Mouse (Mus musculus) myocyte (in vitro differentiated cells): ENCODE measurements at regions not wholly inside any gene's neighbourhood (a gene's known extent, or its start where the extent isn't known, plus 50 kb on each side); places are given as distances from the start of the nearest gene placed in this dataset.

ENCODE experiments used
- H3K27me3 ChIP-seq: one replicate; pipeline ENCODE4 v1.6.1; 2011; ENCODE audit not compliant: control insufficient read depth, insufficient read depth, insufficient read length
- H3K36me3 ChIP-seq: one replicate; pipeline ENCODE4 v1.6.1; 2011; ENCODE audit not compliant: control insufficient read depth, insufficient read depth
- H3K4me2 ChIP-seq: one replicate; pipeline ENCODE4 v1.6.1; 2011; ENCODE audit warnings: low read depth, control low read depth
- H3K4me3 ChIP-seq: one replicate; pipeline ENCODE4 v1.5.1; 2011; ENCODE audit warnings: mild to moderate bottlenecking, control low read depth, moderate library complexity
- H3K79me2 ChIP-seq: one replicate; pipeline ENCODE4 v1.6.1; 2011; ENCODE audit not compliant: control insufficient read depth, insufficient read depth
- H3ac ChIP-seq: one replicate; pipeline ENCODE4 v1.6.1; 2011; ENCODE audit not compliant: control insufficient read depth, insufficient read length
- CEBPB ChIP-seq: IDR thresholded peaks from 2 replicates; pipeline ENCODE4 v1.6.1; 2011; ENCODE audit warnings: mild to moderate bottlenecking, moderate library complexity; ENCODE audit not compliant: poor library complexity, insufficient read depth, severe bottlenecking
- E2F4 ChIP-seq: IDR thresholded peaks from one replicate; pipeline ENCODE4 v1.6.1; 2011; ENCODE audit warnings: mild to moderate bottlenecking, control low read depth, moderate library complexity; ENCODE audit not compliant: insufficient read depth
- MAX ChIP-seq: IDR thresholded peaks from one replicate; pipeline ENCODE4 v1.6.1; 2011; ENCODE audit warnings: low read depth, mild to moderate bottlenecking, control low read depth
- MYOD1 ChIP-seq, 3 experiments: IDR thresholded peaks; one replicate each; pipeline ENCODE4 v1.6.1; 2011; ENCODE audit warnings: control low read depth in 2 of 3, low read depth in 2 of 3, mild to moderate bottlenecking in 2 of 3, moderate library complexity in 1 of 3; ENCODE audit not compliant: insufficient read length in 2 of 3, control insufficient read depth in 1 of 3
- MYOG ChIP-seq, 3 experiments: IDR thresholded peaks; one replicate each; pipeline ENCODE4 v1.6.1; 2011; ENCODE audit warnings: control low read depth in 2 of 3, low read depth in 2 of 3, mild to moderate bottlenecking in 2 of 3; ENCODE audit not compliant: insufficient read length in 2 of 3, control insufficient read depth in 1 of 3, insufficient read depth in 1 of 3
- POLR2A ChIP-seq: IDR thresholded peaks from one replicate; pipeline ENCODE4 v1.6.1; 2011; ENCODE audit warnings: low read depth, mild to moderate bottlenecking, control low read depth, moderate library complexity; ENCODE audit not compliant: insufficient read length
- POLR2AphosphoS2 ChIP-seq: IDR thresholded peaks from one replicate; pipeline ENCODE4 v1.6.1; 2011; ENCODE audit warnings: low read depth, control low read depth; ENCODE audit not compliant: insufficient read length
- REST ChIP-seq: IDR thresholded peaks from one replicate; pipeline ENCODE4 v1.6.1; 2011; ENCODE audit warnings: mild to moderate bottlenecking, control low read depth, moderate library complexity; ENCODE audit not compliant: insufficient read depth, insufficient read length
- SRF ChIP-seq: IDR thresholded peaks from one replicate; pipeline ENCODE4 v1.6.1; 2011; ENCODE audit warnings: low read depth; ENCODE audit not compliant: control insufficient read depth, insufficient read length
- TCF12 ChIP-seq: IDR thresholded peaks from one replicate; pipeline ENCODE4 v1.6.1; 2011; ENCODE audit warnings: mild to moderate bottlenecking, control low read depth; ENCODE audit not compliant: poor library complexity, insufficient read depth, severe bottlenecking
- TCF3 ChIP-seq: IDR thresholded peaks from one replicate; pipeline ENCODE4 v1.6.1; 2011; ENCODE audit warnings: low read depth, control low read depth; ENCODE audit not compliant: insufficient read length
- USF1 ChIP-seq: IDR thresholded peaks from one replicate; pipeline ENCODE4 v1.6.1; 2011; ENCODE audit warnings: low read depth, mild to moderate bottlenecking, control low read depth, moderate library complexity

DNA sequence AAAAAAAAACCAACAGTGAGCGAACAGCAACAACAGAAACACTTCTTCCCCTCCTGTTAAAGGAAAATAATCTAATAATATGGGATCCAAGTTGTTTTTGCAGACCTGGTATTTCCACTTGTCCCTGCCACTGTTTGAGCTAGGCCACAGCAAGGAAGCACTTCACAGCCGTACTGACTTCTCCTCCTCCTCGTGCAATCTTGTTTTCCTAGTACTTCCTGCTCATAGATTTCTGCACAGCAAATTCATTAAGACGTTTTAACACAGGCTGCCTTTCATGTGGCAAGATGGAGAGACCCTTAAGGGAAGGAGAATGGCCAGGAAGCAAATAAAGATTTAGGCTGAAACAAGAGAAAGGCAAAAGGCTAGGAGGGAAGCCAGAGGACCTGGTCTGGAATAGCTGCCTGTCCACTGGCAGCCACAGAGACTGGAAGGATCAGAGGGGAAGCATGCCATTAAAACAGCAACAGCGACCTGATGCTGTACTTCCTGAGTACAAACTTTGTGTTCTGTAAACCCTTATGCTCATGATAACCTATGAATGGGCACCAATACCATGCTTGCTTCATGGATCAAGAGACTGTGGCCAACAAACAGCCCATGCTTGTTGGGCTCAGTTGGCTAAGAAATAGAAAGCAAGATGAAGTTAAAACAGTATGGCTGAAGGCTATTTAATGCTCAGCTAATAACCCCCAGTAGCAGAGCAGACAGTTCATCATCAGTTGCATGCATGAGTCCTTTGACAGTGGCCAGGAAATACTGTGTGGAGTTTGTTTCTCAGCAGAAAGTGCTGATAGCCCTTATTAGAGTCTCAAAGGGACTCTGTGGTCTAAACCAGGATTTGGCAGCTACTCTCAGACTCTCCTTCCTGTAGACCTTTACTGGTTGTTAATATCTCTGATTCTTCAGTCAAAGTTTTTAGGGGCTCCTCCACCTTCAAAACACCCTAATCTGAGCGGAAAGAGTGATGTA is 182.3 kb upstream of the Cited2 start:
- H3ac ChIP-seq = no peak overlapping the region
- no peaks in the 10 kb centered on the region for H3K27me3 ChIP-seq

DNA sequence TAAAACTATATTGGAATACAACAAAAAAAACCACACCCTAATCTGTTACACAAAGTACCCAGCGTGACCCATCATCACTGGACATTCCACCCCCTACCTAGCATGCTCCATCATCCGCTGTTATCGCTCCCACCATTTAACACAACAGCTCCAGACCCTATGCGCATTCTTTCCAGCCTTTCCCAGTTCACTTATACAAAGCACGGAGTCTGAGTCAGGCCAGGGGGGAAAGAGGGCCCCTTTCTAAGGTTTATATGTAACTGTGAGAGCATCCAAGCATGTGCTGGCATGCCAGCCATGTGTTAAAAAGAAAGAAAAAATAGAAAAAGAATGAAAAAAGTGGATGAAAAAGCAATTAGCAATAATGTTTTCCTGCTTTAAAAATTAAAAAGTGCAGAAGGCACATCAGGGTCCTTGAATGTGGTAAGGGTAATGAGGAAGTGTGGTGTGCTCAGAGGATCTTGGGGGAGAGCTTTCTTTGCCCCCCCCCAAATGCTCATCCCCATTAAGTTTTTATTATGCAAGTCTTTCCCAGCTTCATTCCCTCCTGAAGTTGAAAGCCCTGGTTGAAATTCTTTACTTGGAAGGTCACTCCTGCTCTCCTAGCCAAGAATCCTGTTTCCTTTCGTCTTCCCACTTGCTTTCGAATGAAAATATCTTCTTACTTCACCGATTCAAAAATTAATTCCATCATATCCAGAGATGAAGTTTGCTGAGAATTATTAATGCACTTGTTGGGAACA is 180.7 kb upstream of the Cited2 start:
- Histone ChIP-seq H3K79me2 (no peaks in the 10 kb centered on the region), H3K27me3 (no peaks in the 10 kb centered on the region), H3K4me3 (no peak overlapping the region), H3K4me2 (no peak overlapping the region), H3ac (no peak overlapping the region), H3K36me3 (no peaks in the 10 kb centered on the region)
- TF ChIP-seq MYOD1 (IDR thresholded peaks at IDR 0.05; ENCODE audit: control insufficient read depth in 1 of 3, insufficient read length in 2 of 3, low read depth in 2 of 3) (no peak), USF1 (no peak), POLR2A (no peak), SRF (no peak), REST (no peak), MYOG (IDR thresholded peaks at IDR 0.05; ENCODE audit: control insufficient read depth in 1 of 3, insufficient read depth in 1 of 3, insufficient read length in 2 of 3, low read depth in 2 of 3) (no peak), MAX (no peak), TCF12 (no peak), CEBPB (no peak), POLR2AphosphoS2 (no peak), TCF3 (no peak), E2F4 (no peak)

More for the DNA sequence above, 182.3 kb upstream of the Cited2 start:
- H3K79me2 ChIP-seq = no peaks in the 10 kb centered on the region
- no peak overlapping the region for H3K4me2 ChIP-seq
- TF ChIP-seq SRF (no peak), TCF12 (no peak), REST (no peak), E2F4 (no peak), USF1 (no peak), TCF3 (no peak), POLR2A (no peak), MYOG (IDR thresholded peaks at IDR 0.05; ENCODE audit: control insufficient read depth in 1 of 3, insufficient read depth in 1 of 3, insufficient read length in 2 of 3, low read depth in 2 of 3) (no peak), POLR2AphosphoS2 (no peak), CEBPB (no peak), MYOD1 (IDR thresholded peaks at IDR 0.05; ENCODE audit: control insufficient read depth in 1 of 3, insufficient read length in 2 of 3, low read depth in 2 of 3) (no peak), MAX (no peak)
- no peak overlapping the region for H3K4me3 ChIP-seq
- no peaks in the 10 kb centered on the region for H3K36me3 ChIP-seq

DNA sequence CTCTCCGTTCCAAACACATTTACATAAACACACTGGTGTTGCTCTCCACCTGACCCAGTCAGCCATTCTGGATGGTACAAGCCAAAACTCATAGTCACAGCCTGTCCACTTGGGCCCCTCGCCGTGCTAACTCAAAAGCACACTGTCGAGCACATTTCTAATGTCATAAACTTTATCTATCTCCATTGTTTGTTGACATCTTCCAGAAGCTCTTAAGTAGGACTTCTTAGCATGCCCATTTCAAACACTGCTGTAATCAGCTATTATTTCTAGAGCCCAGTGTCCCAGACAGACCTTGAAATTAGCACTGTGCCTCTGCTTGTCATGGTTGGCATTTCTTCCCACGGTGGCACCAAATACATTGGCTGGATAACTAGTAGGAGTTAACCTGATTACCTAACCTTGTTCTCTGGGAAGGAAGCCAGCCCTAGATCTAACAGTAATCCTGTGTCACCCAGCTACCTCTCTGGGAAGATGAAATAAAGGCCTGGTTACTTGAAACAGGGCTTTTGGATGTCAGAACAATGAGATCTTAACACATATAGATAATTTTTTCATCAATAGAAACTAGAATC is 180.1 kb upstream of the Cited2 start:
- TF ChIP-seq SRF (no peak), USF1 (no peak), TCF3 (no peak), TCF12 (no peak), MAX (no peak), CEBPB (no peak), POLR2AphosphoS2 (no peak), REST (no peak), MYOG (IDR thresholded peaks at IDR 0.05; ENCODE audit: control insufficient read depth in 1 of 3, insufficient read depth in 1 of 3, insufficient read length in 2 of 3, low read depth in 2 of 3) (no peak), POLR2A (no peak), MYOD1 (IDR thresholded peaks at IDR 0.05; ENCODE audit: control insufficient read depth in 1 of 3, insufficient read length in 2 of 3, low read depth in 2 of 3) (no peak), E2F4 (no peak)
- no peak overlapping the region for H3K4me2 ChIP-seq

DNA sequence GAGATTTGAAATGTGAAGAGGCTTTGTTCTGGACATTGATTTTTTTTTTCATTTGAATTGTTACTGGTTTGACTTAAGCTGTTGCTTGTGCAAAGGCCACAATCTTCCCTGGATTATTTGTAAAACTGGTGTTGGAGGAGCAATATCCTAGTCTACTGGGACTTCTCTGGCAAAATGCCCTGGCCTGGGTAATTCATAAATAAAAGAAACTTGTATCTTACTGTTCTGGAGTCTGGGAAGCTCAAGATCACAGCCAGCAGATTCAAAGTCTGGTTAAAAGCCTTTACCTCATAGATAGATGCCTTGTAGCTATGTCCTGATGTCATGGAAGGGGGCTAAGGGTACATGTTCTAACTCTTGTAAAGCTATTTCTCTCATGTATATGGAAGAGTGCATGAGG is 177.7 kb upstream of the Cited2 start:
- TF ChIP-seq E2F4 (no peak), MYOD1 (IDR thresholded peaks at IDR 0.05; ENCODE audit: control insufficient read depth in 1 of 3, insufficient read length in 2 of 3, low read depth in 2 of 3) (no peak), TCF3 (no peak)
- Histone ChIP-seq H3K79me2 (no peaks in the 10 kb centered on the region), H3ac (no peak overlapping the region), H3K4me3 (no peak overlapping the region), H3K27me3 (no peaks in the 10 kb centered on the region), H3K4me2 (no peak overlapping the region), H3K36me3 (no peaks in the 10 kb centered on the region)

More for the DNA sequence above, 180.1 kb upstream of the Cited2 start:
- Histone ChIP-seq H3K36me3 (no peaks in the 10 kb centered on the region), H3K27me3 (no peaks in the 10 kb centered on the region), H3K79me2 (no peaks in the 10 kb centered on the region), H3K4me3 (no peak overlapping the region), H3ac (no peak overlapping the region)
